Mouse (Mus musculus) lung, adult 2 months (tissue): ENCODE measurements around the gene 4930404H24Rik. TPM values are rescaled to one million over a fixed set of nuclear protein-coding genes. Genes with fewer than 3 reads are reported as not detected.

Experiments
- DNase-seq: peaks from one replicate; pipeline ENCODE4 v3.0.0; 2022
- H3K4me1 ChIP-seq: fragments of 200-500 bp; 2 replicates; pipeline ENCODE4 v1.6.1; 2011; ENCODE audit warnings: low read length; ENCODE audit not compliant: control insufficient read depth, insufficient read depth
- H3K4me3 ChIP-seq: fragments of 200-500 bp; replicated peaks from 2 replicates; pipeline ENCODE3; 2011; ENCODE audit warnings: low read depth, mild to moderate bottlenecking, control low read depth, low read length; ENCODE audit errors: extremely low read depth
- CTCF ChIP-seq: fragments of 200-500 bp; IDR thresholded peaks from 2 replicates; pipeline ENCODE4 v1.5.1; 2011; ENCODE audit warnings: mild to moderate bottlenecking, low read length, control low read depth; ENCODE audit not compliant: insufficient read depth
- POLR2A ChIP-seq: fragments of 200-500 bp; IDR thresholded peaks from 2 replicates; pipeline ENCODE4 v1.6.1; 2011; ENCODE audit warnings: low read depth, mild to moderate bottlenecking, control low read depth, low read length, borderline replicate concordance; ENCODE audit errors: extremely low read depth
- WGBS: fragments of 180-500 bp; shearing (Covaris S2); methylation state at CpG from one replicate; pipeline ENCODE4 v1.1.7; 2018; 5-methylcytosine and 5-hydroxymethylcytosine counted together
- polyA plus RNA-seq: library from polyadenylated mRNA; depleted of rRNA; stranded (reverse); fragments of >200 nt; gene quantifications from 2 replicates; pipeline ENCODE4 v1.2.3, GENCODE M21; 2012

Gene 4930404H24Rik
- polyA plus RNA-seq, 1 experiment: not detected

GRCm38 (mm10) chr2:153453961-153454759, 38.4 kb upstream of the 4930404H24Rik start:
- TF ChIP-seq CTCF (no peak), POLR2A (no peak)
- Histone ChIP-seq H3K4me3 (no peak overlapping the region), H3K4me1 (no peaks in the 10 kb centered on the region)
- no peak for DNase-seq
- 65% methylated on average over 12 of the region's 12 CpGs for WGBS

GRCm38 (mm10) chr2:153454841-153455506, 37.6 kb upstream of the 4930404H24Rik start:
- Histone ChIP-seq H3K4me3 (no peak overlapping the region), H3K4me1 (no peaks in the 10 kb centered on the region)
- no peak for DNase-seq
- TF ChIP-seq CTCF (no peak), POLR2A (no peak)
- 68% methylated on average over 9 of the region's 9 CpGs for WGBS

- TF ChIP-seq CTCF (no peak), POLR2A (no peak)
- no peaks in the 10 kb centered on the region for H3K4me1 ChIP-seq
- no peak for DNase-seq
- 55% methylated on average over 4 of the region's 4 CpGs for WGBS
- no peak overlapping the region for H3K4me3 ChIP-seq
Measured at GRCm38 (mm10) chr2:153457467-153457866, 35.1 kb upstream of the 4930404H24Rik start.

- DNase-seq: no peak
- Histone ChIP-seq H3K4me3 (no peak overlapping the region), H3K4me1 (no peaks in the 10 kb centered on the region)
- TF ChIP-seq CTCF (no peak), POLR2A (no peak)
- 30% methylated on average over 3 of the region's 3 CpGs for WGBS
Measured at GRCm38 (mm10) chr2:153458022-153458441, 34.6 kb upstream of the 4930404H24Rik start.

- H3K4me1 ChIP-seq: no peaks in the 10 kb centered on the region
- H3K4me3 ChIP-seq: no peak overlapping the region
- TF ChIP-seq CTCF: no peak
- no peak for TF ChIP-seq POLR2A
- 82% methylated on average over 3 of the region's 3 CpGs for WGBS
- DNase-seq: no peak
Measured at GRCm38 (mm10) chr2:153463257-153463656, 29.3 kb upstream of the 4930404H24Rik start.

GRCm38 (mm10) chr2:153467372-153467771, 25.2 kb upstream of the 4930404H24Rik start:
- no peak for DNase-seq
- TF ChIP-seq CTCF (no peak), POLR2A (no peak)
- Histone ChIP-seq H3K4me3 (no peak overlapping the region), H3K4me1 (no peaks in the 10 kb centered on the region)
- WGBS: 69% methylated on average over 1 of the region's 1 CpGs

GRCm38 (mm10) chr2:153469317-153469716, 23.3 kb upstream of the 4930404H24Rik start:
- no peak for TF ChIP-seq POLR2A
- TF ChIP-seq CTCF: no peak
- Histone ChIP-seq H3K4me3 (no peak overlapping the region), H3K4me1 (no peaks in the 10 kb centered on the region)
- DNase-seq: no peak
- WGBS: 42% methylated on average over 2 of the region's 2 CpGs

- no peaks in the 10 kb centered on the region for H3K4me1 ChIP-seq
- DNase-seq: no peak
- TF ChIP-seq POLR2A: no peak
- TF ChIP-seq CTCF: no peak
- WGBS: 65% methylated on average over 4 of the region's 4 CpGs
- H3K4me3 ChIP-seq: no peak overlapping the region
Measured at GRCm38 (mm10) chr2:153469764-153470163, 22.8 kb upstream of the 4930404H24Rik start.

- Histone ChIP-seq H3K4me1 (peaks cover 4% of the 10 kb centered on the region), H3K4me3 (no peak overlapping the region)
- TF ChIP-seq POLR2A (no peak), CTCF (no peak)
- WGBS: 67% methylated on average over 3 of the region's 3 CpGs
- no peak for DNase-seq
Measured at GRCm38 (mm10) chr2:153470983-153471382, 21.6 kb upstream of the 4930404H24Rik start.
